Mouse (Mus musculus): ENCODE measurements around the gene Fancc. TPM values are rescaled to one million over a fixed set of nuclear protein-coding genes. Genes with fewer than 3 reads are reported as not detected.
A peak's percentile ranks its signal among the peaks of the same experiment; 100 is the strongest.
"Not testable (repeated sequence)": the region's sequence is repeated elsewhere in the genome, so short reads cannot be mapped to it uniquely, and the experiment has no call there.

Gene Fancc
- polyA plus RNA-seq, 1 experiment from 2014 or later, result 13.5 TPM

DNA sequence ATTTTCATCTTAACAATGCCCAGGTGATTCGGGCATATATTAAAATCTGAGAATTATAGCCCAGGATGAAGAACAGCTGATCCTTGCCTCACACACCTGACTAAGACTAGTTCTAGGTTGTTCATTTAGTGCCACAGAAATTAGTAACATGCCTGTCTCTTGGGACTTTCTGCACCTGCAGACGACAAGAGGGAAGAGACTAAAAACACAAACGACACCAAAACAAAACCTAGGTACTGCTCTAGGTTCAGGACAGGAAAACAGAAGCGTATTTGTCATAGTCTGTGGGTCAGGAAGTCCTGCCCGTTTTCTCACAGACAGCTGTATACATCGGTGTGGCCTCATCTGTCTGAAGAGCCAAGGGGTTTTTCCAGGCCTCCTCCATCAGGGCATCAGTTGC lies 51.7 kb downstream of the Fancc start:
- Histone ChIP-seq H3K4me2 (no peak overlapping the region), H3K36me3 (no peaks in the 10 kb centered on the region), H3K4me1 (no peaks in the 10 kb centered on the region), H3K9ac (no peak overlapping the region), H3K27me3 (replicated peaks) (no peaks in the 10 kb centered on the region), H3K27ac (no peak overlapping the region), H3K9me3 (replicated peaks) (no peaks in the 10 kb centered on the region), H3K4me3 (no peak overlapping the region)
- WGBS (ENCODE audit: insufficient replicate concordance), result 60% methylated on average over 6 of the region's 6 CpGs
- ATAC-seq, result no peak

- H3K9ac ChIP-seq, result no peak overlapping the region
- no peaks in the 10 kb centered on the region for H3K9me3 ChIP-seq (replicated peaks)
- no peak for ATAC-seq
- no peak overlapping the region for H3K4me3 ChIP-seq
- no peaks in the 10 kb centered on the region for H3K36me3 ChIP-seq
- no peak overlapping the region for H3K4me2 ChIP-seq
- H3K27me3 ChIP-seq (replicated peaks), result 0 out of 2 replicates have a peak, but pooled peaks cover 3% of the 10 kb centered on the region
- 81% methylated on average over 3 of the region's 3 CpGs for WGBS (ENCODE audit: insufficient replicate concordance)
- no peak overlapping the region for H3K27ac ChIP-seq
- peaks cover 17% of the 10 kb centered on the region for H3K4me1 ChIP-seq
These were observed 64.3 kb downstream of the Fancc start for GRCm38 (mm10) chr13:63432759-63433158.

GRCm38 (mm10) chr13:63431857-63432191 lies 65.3 kb downstream of the Fancc start:
- no peak for ATAC-seq
- Histone ChIP-seq H3K4me2 (peak overlapping the region; percentile 80), H3K4me1 (peaks cover 17% of the 10 kb centered on the region), H3K9ac (peak overlapping the region; percentile 83), H3K4me3 (peak overlapping the region; percentile 69), H3K27ac (peak overlapping the region; percentile 93), H3K36me3 (no peaks in the 10 kb centered on the region), H3K27me3 (replicated peaks) (0 out of 2 replicates have a peak, but pooled peaks cover 3% of the 10 kb centered on the region), H3K9me3 (replicated peaks) (no peaks in the 10 kb centered on the region)
- WGBS (ENCODE audit: insufficient replicate concordance), result 5% methylated on average over 5 of the region's 5 CpGs

DNA sequence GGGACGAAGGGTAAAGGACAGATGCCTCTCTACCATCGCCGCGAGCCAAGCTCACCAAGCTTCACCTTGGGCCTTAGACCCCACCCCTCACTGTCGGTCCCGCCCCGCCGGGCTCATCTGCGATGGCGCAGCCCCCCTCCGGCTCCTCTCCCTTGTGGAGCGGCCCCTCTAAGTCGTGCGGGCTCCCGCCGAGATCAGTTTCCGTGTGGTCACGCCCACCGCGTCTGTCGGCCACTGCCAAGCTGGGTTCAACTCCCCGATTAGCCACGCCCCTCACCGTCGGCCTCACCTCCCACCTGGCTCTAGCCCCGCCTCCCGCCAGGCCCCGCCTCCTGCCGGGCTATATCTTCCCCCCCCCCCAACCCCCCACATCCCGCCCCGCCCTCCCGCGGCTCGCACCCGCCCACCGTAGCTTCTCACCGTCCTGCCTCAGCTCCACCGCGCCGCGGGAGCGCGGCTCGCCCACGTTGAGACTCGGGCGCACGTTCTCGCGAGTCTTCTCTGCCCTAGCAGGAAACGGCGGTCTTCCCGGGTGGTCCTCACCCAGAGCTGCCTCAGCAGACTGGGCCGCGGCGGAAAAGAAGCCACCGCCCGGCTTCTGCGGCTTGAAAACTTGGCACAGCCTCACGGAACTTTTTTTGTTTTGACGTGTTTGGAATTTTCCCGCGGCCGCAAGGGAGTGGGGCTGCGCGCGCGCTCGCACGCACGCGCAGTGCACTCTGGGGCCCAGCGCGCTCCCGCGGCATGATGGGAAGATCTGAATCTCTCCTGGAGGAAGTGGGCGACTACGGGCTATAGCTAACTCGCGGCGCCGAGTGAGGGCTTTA lies 65.8 kb downstream of the Fancc start:
- H3K4me1 ChIP-seq, result peaks cover 17% of the 10 kb centered on the region
- peak overlapping the region; percentile 83 for H3K9ac ChIP-seq
- H3K4me3 ChIP-seq, result peak overlapping the region; percentile 69
- ATAC-seq, result peak; percentile 94
- H3K27ac ChIP-seq, result peak overlapping the region; percentile 93
- H3K36me3 ChIP-seq, result no peaks in the 10 kb centered on the region
- H3K27me3 ChIP-seq (replicated peaks), result 0 out of 2 replicates have a peak, but pooled peaks cover 3% of the 10 kb centered on the region
- no peaks in the 10 kb centered on the region for H3K9me3 ChIP-seq (replicated peaks)
- H3K4me2 ChIP-seq, result peak overlapping the region; percentile 80
- under 1% methylated on average over 77 of the region's 82 CpGs for WGBS (ENCODE audit: insufficient replicate concordance)

DNA sequence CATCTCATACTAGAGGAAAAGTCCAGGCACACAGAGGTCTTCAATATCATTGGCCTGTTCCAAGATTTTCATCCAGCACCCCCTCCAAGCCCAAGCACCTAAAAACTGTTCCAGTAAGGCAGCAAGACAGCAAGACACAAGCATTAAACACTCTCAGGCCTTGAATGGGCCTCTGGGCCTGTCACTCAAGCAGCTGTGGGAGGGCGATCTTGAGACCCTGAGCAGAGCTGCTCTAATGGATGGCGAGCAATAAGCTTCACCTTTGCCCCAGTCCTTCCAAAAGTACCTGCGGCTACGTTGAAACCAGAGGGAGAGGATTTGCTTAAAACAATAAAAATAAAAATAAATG lies 66.4 kb downstream of the Fancc start:
- peak overlapping the region; percentile 69 for H3K4me3 ChIP-seq
- no peaks in the 10 kb centered on the region for H3K36me3 ChIP-seq
- H3K4me2 ChIP-seq, result peak overlapping the region; percentile 80
- peak overlapping the region; percentile 65 for H3K9ac ChIP-seq
- H3K4me1 ChIP-seq, result peaks cover 17% of the 10 kb centered on the region
- 0 out of 2 replicates have a peak, but pooled peaks cover 3% of the 10 kb centered on the region for H3K27me3 ChIP-seq (replicated peaks)
- H3K9me3 ChIP-seq (replicated peaks), result no peaks in the 10 kb centered on the region
- H3K27ac ChIP-seq, result peak overlapping the region; percentile 93
- WGBS (ENCODE audit: insufficient replicate concordance), result under 1% methylated on average over 4 of the region's 4 CpGs
- peak; percentile 57 for ATAC-seq

- Histone ChIP-seq H3K9ac (peak overlapping the region; percentile 65), H3K27me3 (replicated peaks) (no peaks in the 10 kb centered on the region), H3K9me3 (replicated peaks) (no peaks in the 10 kb centered on the region), H3K4me1 (peaks cover 17% of the 10 kb centered on the region), H3K36me3 (no peaks in the 10 kb centered on the region), H3K4me2 (peak overlapping the region; percentile 80), H3K27ac (peak overlapping the region; percentile 93; the same call in 1 of the 2 replicates), H3K4me3 (peak overlapping the region; percentile 69)
- ATAC-seq, result no peak
- 74% methylated on average over 9 of the region's 9 CpGs for WGBS (ENCODE audit: insufficient replicate concordance)
These were observed 66.9 kb downstream of the Fancc start for GRCm38 (mm10) chr13:63430206-63430605.

GRCm38 (mm10) chr13:63428211-63428610 lies 68.9 kb downstream of the Fancc start:
- WGBS (ENCODE audit: insufficient replicate concordance), result 86% methylated on average over 5 of the region's 5 CpGs
- not testable (repeated sequence) for H3K27me3 ChIP-seq (replicated peaks); H3K4me3 ChIP-seq; ATAC-seq; H3K36me3 ChIP-seq; H3K4me2 ChIP-seq; H3K27ac ChIP-seq; H3K9ac ChIP-seq; H3K9me3 ChIP-seq (replicated peaks)
- H3K4me1 ChIP-seq, result peaks cover 17% of the 10 kb centered on the region

DNA sequence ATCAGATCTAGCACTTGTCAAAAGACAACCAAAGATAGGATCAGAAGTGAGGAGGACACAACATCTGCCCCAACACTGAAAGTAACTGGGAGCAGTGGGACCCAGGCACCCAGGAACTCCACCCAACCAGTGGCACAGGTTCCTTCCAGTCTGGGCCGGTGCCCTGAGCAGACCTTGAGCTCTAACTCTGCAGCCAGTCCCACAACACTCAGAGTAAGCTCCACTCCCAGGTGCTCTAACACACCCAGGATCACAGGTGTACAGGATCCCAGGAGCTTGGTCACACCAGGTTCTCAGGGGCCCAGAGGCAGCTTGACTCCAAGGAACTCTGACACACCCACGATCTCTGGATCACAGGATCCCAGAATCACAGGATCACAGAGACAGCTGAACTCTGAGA lies 74.0 kb downstream of the Fancc start:
- whole genome bisulfite sequencing (ENCODE audit: insufficient replicate concordance), result 81% methylated on average over 2 of the region's 2 CpGs
- Histone ChIP-seq H3K4me3 (no peak overlapping the region), H3K27ac (no peak overlapping the region), H3K4me2 (no peak overlapping the region), H3K36me3 (no peaks in the 10 kb centered on the region), H3K9ac (no peak overlapping the region), H3K4me1 (no peaks in the 10 kb centered on the region), H3K27me3 (replicated peaks) (no peaks in the 10 kb centered on the region), H3K9me3 (replicated peaks) (no peaks in the 10 kb centered on the region)
- ATAC-seq, result no peak

- no peaks in the 10 kb centered on the region for H3K4me1 ChIP-seq
- ATAC-seq, result no peak
- H3K4me3 ChIP-seq, result no peak overlapping the region
- H3K9me3 ChIP-seq (replicated peaks), result no peaks in the 10 kb centered on the region
- H3K4me2 ChIP-seq, result no peak overlapping the region
- no peaks in the 10 kb centered on the region for H3K36me3 ChIP-seq
- no peaks in the 10 kb centered on the region for H3K27me3 ChIP-seq (replicated peaks)
- no peak overlapping the region for H3K9ac ChIP-seq
- H3K27ac ChIP-seq, result no peak overlapping the region
These were observed 75.9 kb downstream of the Fancc start for GRCm38 (mm10) chr13:63421225-63421624.

DNA sequence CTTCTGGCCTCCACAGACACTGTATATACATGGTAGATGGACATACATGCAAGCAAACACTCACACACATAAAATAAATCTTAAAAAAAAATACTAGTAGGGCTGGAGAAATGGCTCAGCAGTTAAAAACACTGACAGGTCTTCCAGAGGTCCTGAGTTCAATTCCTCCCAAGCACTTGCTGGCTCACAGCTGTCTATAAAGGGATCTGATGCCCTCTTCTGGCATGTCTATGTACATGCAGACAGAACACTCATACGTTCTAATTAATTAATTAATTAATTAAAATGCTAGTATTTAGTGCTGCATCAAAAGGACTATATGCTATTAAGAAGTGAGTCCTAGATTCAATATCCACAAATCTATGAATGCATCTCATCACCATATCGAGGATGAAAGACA lies 78.9 kb downstream of the Fancc start:
- no peak overlapping the region for H3K4me2 ChIP-seq
- H3K36me3 ChIP-seq, result no peaks in the 10 kb centered on the region
- H3K27ac ChIP-seq, result no peak overlapping the region
- no peak overlapping the region for H3K4me3 ChIP-seq
- H3K9me3 ChIP-seq (replicated peaks), result no peaks in the 10 kb centered on the region
- no peak overlapping the region for H3K9ac ChIP-seq
- ATAC-seq, result no peak
- WGBS (ENCODE audit: insufficient replicate concordance), result 58% methylated on average over 2 of the region's 2 CpGs
- no peaks in the 10 kb centered on the region for H3K27me3 ChIP-seq (replicated peaks)
- 0 out of 2 replicates have a peak, but pooled peaks cover 4% of the 10 kb centered on the region for H3K4me1 ChIP-seq

GRCm38 (mm10) chr13:63416824-63417223 lies 80.3 kb downstream of the Fancc start:
- no peaks in the 10 kb centered on the region for H3K27me3 ChIP-seq (replicated peaks)
- no peaks in the 10 kb centered on the region for H3K36me3 ChIP-seq
- WGBS (ENCODE audit: insufficient replicate concordance), result 57% methylated on average over 3 of the region's 3 CpGs
- H3K4me2 ChIP-seq, result no peak overlapping the region
- ATAC-seq, result no peak
- no peak overlapping the region for H3K4me3 ChIP-seq
- no peaks in the 10 kb centered on the region for H3K9me3 ChIP-seq (replicated peaks)
- H3K27ac ChIP-seq, result no peak overlapping the region
- peaks cover 14% of the 10 kb centered on the region for H3K4me1 ChIP-seq
- H3K9ac ChIP-seq, result no peak overlapping the region

DNA sequence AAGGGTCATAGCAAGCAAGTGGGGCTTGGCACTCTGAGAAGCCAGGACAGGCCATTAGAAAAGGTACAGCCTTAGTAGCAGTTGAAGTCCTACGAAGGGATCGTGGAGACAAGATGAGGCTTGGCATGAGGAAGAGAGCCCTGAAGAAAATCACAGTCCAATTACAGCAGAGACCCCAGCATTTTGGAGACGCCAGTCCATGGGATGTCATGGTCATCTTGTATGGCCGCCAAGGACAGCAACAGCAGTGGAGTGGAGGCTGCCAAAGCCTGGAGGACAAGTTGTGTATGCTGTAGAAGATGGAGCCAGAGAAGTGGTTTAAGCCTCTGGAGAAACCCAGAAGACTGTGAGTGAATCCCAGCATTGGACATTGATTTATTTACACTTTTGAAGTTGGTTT lies 84.4 kb downstream of the Fancc start:
- H3K4me1 ChIP-seq, result peaks cover 44% of the 10 kb centered on the region
- no peaks in the 10 kb centered on the region for H3K9me3 ChIP-seq (replicated peaks)
- ATAC-seq, result no peak
- no peaks in the 10 kb centered on the region for H3K27me3 ChIP-seq (replicated peaks)
- H3K36me3 ChIP-seq, result no peaks in the 10 kb centered on the region
- WGBS (ENCODE audit: insufficient replicate concordance), result 90% methylated on average over 4 of the region's 4 CpGs
- H3K27ac ChIP-seq, result no peak overlapping the region
- H3K4me2 ChIP-seq, result no peak overlapping the region
- no peak overlapping the region for H3K9ac ChIP-seq
- no peak overlapping the region for H3K4me3 ChIP-seq

Data from liver, embryonic 12.5 days (tissue).